Mouse (Mus musculus) MEL (cell line): ENCODE data around the gene Nav1. TPM values are rescaled to one million over a fixed set of nuclear protein-coding genes. Genes with fewer than 3 reads are reported as not detected.

Source experiments
- DNase-seq: peaks from one replicate; pipeline ENCODE4 v3.0.0; 2011; ENCODE audit warnings: low read depth, low spot score
- H3K27ac ChIP-seq: 2 replicates; pipeline ENCODE4 v1.5.1; 2012; ENCODE audit warnings: low read depth, mild to moderate bottlenecking, control low read depth, low read length, moderate library complexity; ENCODE audit not compliant: control insufficient read depth
- H3K27me3 ChIP-seq, 2 experiments: fragments of 150-350 bp in 1 of 2; sonication (generic) in 1 of 2; 2 replicates each; pipeline ENCODE4 v1.6.1; 2012; ENCODE audit warnings: low read length in 2 of 2, mild to moderate bottlenecking in 2 of 2, improper control_type of control experiment in 1 of 2, moderate library complexity in 1 of 2; ENCODE audit not compliant: insufficient read depth in 2 of 2, control insufficient read depth in 1 of 2
- H3K36me3 ChIP-seq, 2 experiments: 2 replicates each; pipeline ENCODE4 v1.6.1; 2012 to 2014; ENCODE audit warnings: low read length in 2 of 2, improper control_type of control experiment in 1 of 2, inconsistent platforms in 1 of 2, mild to moderate bottlenecking in 1 of 2; ENCODE audit not compliant: insufficient read depth in 2 of 2, control insufficient read depth in 1 of 2
- H3K4me1 ChIP-seq, 2 experiments: fragments of 150-350 bp in 1 of 2; sonication (generic) in 1 of 2; 2 replicates each; pipeline ENCODE4 v1.6.1; 2012; ENCODE audit warnings: low read length in 2 of 2, improper control_type of control experiment in 1 of 2, mild to moderate bottlenecking in 1 of 2; ENCODE audit not compliant: insufficient read depth in 2 of 2, control insufficient read depth in 1 of 2
- H3K4me3 ChIP-seq, 2 experiments: fragments of 150-350 bp in 1 of 2; sonication (generic) in 1 of 2; 2 replicates each; pipeline ENCODE4 v1.5.1; 2012; ENCODE audit warnings: low read depth in 2 of 2, low read length in 2 of 2, mild to moderate bottlenecking in 2 of 2, moderate library complexity in 2 of 2, control low read depth in 1 of 2, improper control_type of control experiment in 1 of 2; ENCODE audit not compliant: control insufficient read depth in 1 of 2, insufficient read depth in 1 of 2
- H3K79me2 ChIP-seq: 2 replicates; pipeline ENCODE4 v1.6.1; 2012; ENCODE audit warnings: mild to moderate bottlenecking, low read length, moderate library complexity; ENCODE audit not compliant: control insufficient read depth, poor library complexity, insufficient read depth
- H3K9ac ChIP-seq: 2 replicates; pipeline ENCODE4 v1.6.1; 2012; ENCODE audit warnings: low read depth, mild to moderate bottlenecking, control low read depth, low read length, moderate library complexity; ENCODE audit not compliant: control insufficient read depth, poor library complexity, severe bottlenecking
- H3K9me3 ChIP-seq: fragments of 150-350 bp; sonication (generic); replicated peaks from 2 replicates; pipeline ENCODE4 v1.6.1; 2012; ENCODE audit warnings: mild to moderate bottlenecking, low read length, improper control_type of control experiment, moderate library complexity; ENCODE audit not compliant: insufficient read depth
- CHD2 ChIP-seq: IDR thresholded peaks from 2 replicates; pipeline ENCODE4 v1.6.1; 2011; ENCODE audit warnings: low read length, improper control_type of control experiment
- CTCF ChIP-seq, 3 experiments: IDR thresholded peaks in 2 of 3; conservative IDR thresholded peaks in 1 of 3; 2 replicates each; pipeline ENCODE4 v1.5.1; 2011 to 2012; ENCODE audit warnings: low read length in 3 of 3, low read depth in 2 of 3, mild to moderate bottlenecking in 2 of 3, improper control_type of control experiment in 1 of 3, inconsistent platforms in 1 of 3, mixed read lengths in 1 of 3, moderate library complexity in 1 of 3; ENCODE audit not compliant: control insufficient read depth in 1 of 3, insufficient read depth in 1 of 3, poor library complexity in 1 of 3, severe bottlenecking in 1 of 3
- GABPA ChIP-seq: IDR thresholded peaks from 2 replicates; pipeline ENCODE4 v1.6.1; 2012; ENCODE audit warnings: low read depth, mild to moderate bottlenecking, inconsistent platforms, low read length, improper control_type of control experiment, moderate library complexity
- GATA1 ChIP-seq: IDR thresholded peaks from 2 replicates; pipeline ENCODE4 v1.6.1; 2011; ENCODE audit warnings: low read depth, low read length, improper control_type of control experiment
- KAT2A ChIP-seq: conservative IDR thresholded peaks from 2 replicates; pipeline ENCODE4 v1.6.1; 2012; ENCODE audit warnings: low read depth, low read length, improper control_type of control experiment, inconsistent platforms
- MEF2A ChIP-seq: IDR thresholded peaks from 2 replicates; pipeline ENCODE4 v1.6.1; 2014; ENCODE audit warnings: low read depth, mild to moderate bottlenecking, inconsistent platforms, low read length, improper control_type of control experiment; ENCODE audit not compliant: poor library complexity, insufficient replicate concordance, severe bottlenecking; ENCODE audit errors: extremely low read depth
- MYC ChIP-seq: IDR thresholded peaks from 2 replicates; pipeline ENCODE4 v1.6.1; 2011; ENCODE audit warnings: low read depth, mild to moderate bottlenecking, low read length, improper control_type of control experiment, moderate library complexity
- NRF1 ChIP-seq: IDR thresholded peaks from 2 replicates; pipeline ENCODE4 v1.6.1; 2014; ENCODE audit warnings: low read depth, mild to moderate bottlenecking, inconsistent platforms, low read length, improper control_type of control experiment, moderate library complexity; ENCODE audit not compliant: poor library complexity, insufficient read depth, severe bottlenecking
- POLR2AphosphoS2 ChIP-seq: IDR thresholded peaks from 2 replicates; pipeline ENCODE4 v1.6.1; 2011; ENCODE audit warnings: low read length, improper control_type of control experiment
- RAD21 ChIP-seq: IDR thresholded peaks from 2 replicates; pipeline ENCODE4 v1.6.1; 2011; ENCODE audit warnings: mild to moderate bottlenecking, low read depth, low read length, improper control_type of control experiment
- SIN3A ChIP-seq: IDR thresholded peaks from 2 replicates; pipeline ENCODE4 v1.6.1; 2012; ENCODE audit warnings: low read length, improper control_type of control experiment, inconsistent platforms
- SMC3 ChIP-seq: IDR thresholded peaks from 2 replicates; pipeline ENCODE4 v1.6.1; 2011; ENCODE audit warnings: low read depth, low read length, improper control_type of control experiment
- TAL1 ChIP-seq: IDR thresholded peaks from 2 replicates; pipeline ENCODE4 v1.6.1; 2012; ENCODE audit warnings: mild to moderate bottlenecking, inconsistent platforms, low read length, moderate library complexity, mixed read lengths
- TBP ChIP-seq: IDR thresholded peaks from 2 replicates; pipeline ENCODE4 v1.8.0; 2011; ENCODE audit warnings: low read depth, low read length, improper control_type of control experiment
- UBTF ChIP-seq: IDR thresholded peaks from 2 replicates; pipeline ENCODE4 v1.6.1; 2012; ENCODE audit warnings: low read depth, mild to moderate bottlenecking, inconsistent platforms, low read length, improper control_type of control experiment, moderate library complexity, borderline replicate concordance; ENCODE audit not compliant: insufficient read depth
- ZC3H11A ChIP-seq: IDR thresholded peaks from 2 replicates; pipeline ENCODE4 v1.6.1; 2012; ENCODE audit warnings: low read depth, mild to moderate bottlenecking, inconsistent platforms, low read length, improper control_type of control experiment
- ZKSCAN1 ChIP-seq: IDR thresholded peaks from 2 replicates; pipeline ENCODE4 v1.6.1; 2012; ENCODE audit warnings: low read depth, mild to moderate bottlenecking, inconsistent platforms, low read length, improper control_type of control experiment, moderate library complexity
- ZMIZ1 ChIP-seq: IDR thresholded peaks from 2 replicates; pipeline ENCODE4 v1.6.1; 2012; ENCODE audit warnings: low read depth, mild to moderate bottlenecking, inconsistent platforms, low read length, improper control_type of control experiment, moderate library complexity
- polyA plus RNA-seq, 2 experiments: library from polyadenylated mRNA; stranded (reverse) in 1 of 2; unstranded in 1 of 2; fragments of >175 nt in 1 of 2; fragments of >200 nt in 1 of 2; gene quantifications; 2 replicates each; pipeline versions ENCODE4 v1.2.1 to v1.2.4; 2012; ENCODE audit warnings: low replicate concordance in 2 of 2, low read depth in 1 of 2; ENCODE audit not compliant: insufficient read length in 2 of 2, insufficient read depth in 1 of 2, missing spikeins in 1 of 2
- total RNA-seq: library from RNA; depleted of rRNA; stranded (reverse); fragments of 300-350 nt; gene quantifications from 2 replicates; pipeline ENCODE4 v1.2.3, GENCODE M21; 2012

Nav1 gene
- total and polyA plus RNA-seq, 3 experiments, result 0.89 to 9.6 TPM; not detected in 1

- DNase-seq, result peak; percentile 36
- Histone ChIP-seq H3K9ac (no peak overlapping the region), H3K4me3 (no peak overlapping the region), H3K4me1 (no peaks in the 10 kb centered on the region), H3K27me3 (no peaks in the 10 kb centered on the region), H3K36me3 (no peaks in the 10 kb centered on the region), H3K79me2 (no peaks in the 10 kb centered on the region), H3K27ac (no peak overlapping the region), H3K9me3 (no peaks in the 10 kb centered on the region)
- TF ChIP-seq GATA1 (no peak), CHD2 (no peak), SIN3A (no peak), TBP (no peak), UBTF (no peak), SMC3 (peak; percentile 51), GABPA (no peak), ZC3H11A (0 out of 2 replicates have a peak, but pooled peaks have one; percentile 19), RAD21 (peak; percentile 30), ZMIZ1 (no peak), CTCF (IDR thresholded peaks at IDR 0.05 in 2 of 3, conservative IDR thresholded peaks at IDR 0.05 in 1 of 3; ENCODE audit: control insufficient read depth in 1 of 3, insufficient read depth in 1 of 3, low read depth in 2 of 3, low read length in 3 of 3, poor library complexity in 1 of 3, severe bottlenecking in 1 of 3) (peak; percentile 52 to 86 (median 57)), ZKSCAN1 (no peak)
Observed at GRCm38 (mm10) chr1:135461097-135461730, 145.9 kb downstream of the Nav1 start.

GRCm38 (mm10) chr1:135460521-135460920 lies 146.6 kb downstream of the Nav1 start:
- no peaks in the 10 kb centered on the region for H3K27me3 ChIP-seq
- H3K4me1 ChIP-seq, result no peaks in the 10 kb centered on the region
- H3K79me2 ChIP-seq, result no peaks in the 10 kb centered on the region
- no peak overlapping the region for H3K9ac ChIP-seq
- no peaks in the 10 kb centered on the region for H3K36me3 ChIP-seq
- DNase-seq, result no peak
- H3K9me3 ChIP-seq, result no peaks in the 10 kb centered on the region
- TF ChIP-seq POLR2AphosphoS2, result no peak
- no peak for TF ChIP-seq MYC
- no peak for TF ChIP-seq TAL1
- no peak for TF ChIP-seq MEF2A
- no peak for TF ChIP-seq NRF1
- no peak for TF ChIP-seq ZKSCAN1
- no peak for TF ChIP-seq KAT2A
- TF ChIP-seq, all 39 proteins: peak for 0
- Histone ChIP-seq H3K4me3 (no peak overlapping the region), H3K27ac (no peak overlapping the region)
